Mouse (Mus musculus): ENCODE data around the gene Rras.

Rras gene

DNA sequence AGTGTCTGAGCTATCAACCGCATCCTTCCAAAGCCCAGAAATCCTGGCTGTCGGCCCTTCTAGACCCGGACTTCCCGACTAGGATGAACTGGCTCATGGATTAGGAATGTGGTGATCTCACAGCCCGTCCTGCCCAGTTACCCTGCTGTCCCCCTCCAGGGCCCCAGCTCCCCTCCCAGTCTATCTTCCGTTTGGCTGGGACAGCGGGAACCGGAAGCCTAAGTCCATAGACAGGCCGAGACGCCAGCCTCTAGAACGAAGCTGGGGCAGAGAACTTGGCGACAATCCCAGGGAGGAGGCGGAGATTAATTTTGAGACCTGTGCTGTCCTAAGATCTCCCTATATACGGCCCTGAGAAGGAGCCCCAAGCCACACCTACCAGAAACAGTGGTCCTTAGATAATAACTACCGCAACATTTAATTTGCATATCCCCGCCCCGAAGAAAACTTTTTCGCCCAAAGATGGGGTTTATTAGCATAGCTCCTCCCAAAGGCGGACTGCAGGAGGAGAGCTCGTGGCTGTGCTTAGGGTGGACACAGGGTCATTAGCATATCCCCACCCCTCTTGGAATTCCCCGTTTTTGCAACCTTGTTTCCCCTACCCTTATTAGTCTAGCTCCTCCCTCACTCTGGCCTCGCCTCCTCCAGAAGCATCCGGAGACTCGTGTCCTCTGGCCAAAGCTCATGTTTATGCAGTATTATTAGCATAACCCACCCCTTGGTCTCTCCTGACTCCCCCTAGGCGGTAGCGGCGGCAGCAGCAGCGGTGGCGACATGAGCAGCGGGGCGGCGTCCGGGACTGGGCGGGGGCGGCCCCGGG lies at the start of gene Rras:
Gene Rras, plus strand, starts transcription at position 720 of the 820 bp plus-strand sequence.
- DNase-seq = peak; percentile 78

- DNase-seq = peak; percentile 76
These were observed 47.5 kb upstream of the Rras start for GRCm38 (mm10) chr7:44970231-44970691.

DNA sequence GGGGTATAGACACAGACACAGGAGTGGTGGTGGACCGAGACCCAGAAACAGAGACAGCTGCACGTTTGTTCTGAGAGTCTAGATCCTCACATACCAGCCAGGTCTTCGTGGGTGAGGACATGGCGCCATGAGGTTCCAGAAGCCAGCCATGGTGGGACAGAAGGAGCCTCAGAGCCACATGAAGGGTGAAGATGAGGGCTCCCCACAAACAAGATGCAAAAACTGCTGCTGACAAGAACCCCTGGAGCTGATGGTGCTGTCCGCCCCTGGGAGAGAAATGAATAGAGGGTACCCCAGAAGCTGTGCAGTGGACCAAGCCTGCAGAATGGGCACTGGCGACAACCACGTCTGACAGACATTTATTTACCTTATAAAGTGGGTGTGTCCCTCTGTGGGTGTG lies 46.6 kb upstream of the Rras start:
- no peak for DNase-seq

DNA sequence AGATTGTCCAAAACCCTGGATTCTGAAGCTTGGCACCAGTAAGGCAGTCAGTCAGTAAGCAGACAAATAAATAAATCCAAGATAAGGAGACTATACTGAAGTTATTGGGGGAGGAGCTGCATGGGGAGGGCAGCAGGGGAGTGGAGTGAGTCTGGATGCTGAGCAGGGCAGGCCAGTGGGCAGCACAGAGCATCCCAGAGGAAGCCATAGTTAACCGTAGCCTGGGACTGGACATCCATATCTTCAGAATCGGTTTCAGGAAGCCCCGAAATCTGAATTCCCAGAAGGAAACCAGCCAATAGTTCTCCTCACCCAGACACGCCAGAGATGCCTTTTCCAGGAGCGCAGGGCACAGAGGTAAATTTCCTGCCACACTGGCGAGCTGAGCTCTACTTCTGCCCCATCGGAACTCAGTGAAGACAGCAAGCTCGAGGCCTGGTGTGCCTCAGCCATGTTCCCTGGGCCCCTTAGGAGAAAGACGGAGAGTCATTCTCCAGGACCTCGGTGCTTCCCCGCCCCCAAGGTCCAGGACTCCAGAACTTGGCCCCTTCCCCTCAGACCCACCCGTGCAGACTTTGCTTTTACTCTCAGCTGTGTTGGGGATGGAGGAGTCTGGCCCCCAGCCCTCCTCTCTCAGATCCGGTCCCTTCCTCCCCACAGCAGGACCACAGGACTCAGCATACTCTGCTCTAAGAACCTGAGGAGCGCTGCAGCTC lies 44.2 kb upstream of the Rras start:
- DNase-seq = no peak

DNA sequence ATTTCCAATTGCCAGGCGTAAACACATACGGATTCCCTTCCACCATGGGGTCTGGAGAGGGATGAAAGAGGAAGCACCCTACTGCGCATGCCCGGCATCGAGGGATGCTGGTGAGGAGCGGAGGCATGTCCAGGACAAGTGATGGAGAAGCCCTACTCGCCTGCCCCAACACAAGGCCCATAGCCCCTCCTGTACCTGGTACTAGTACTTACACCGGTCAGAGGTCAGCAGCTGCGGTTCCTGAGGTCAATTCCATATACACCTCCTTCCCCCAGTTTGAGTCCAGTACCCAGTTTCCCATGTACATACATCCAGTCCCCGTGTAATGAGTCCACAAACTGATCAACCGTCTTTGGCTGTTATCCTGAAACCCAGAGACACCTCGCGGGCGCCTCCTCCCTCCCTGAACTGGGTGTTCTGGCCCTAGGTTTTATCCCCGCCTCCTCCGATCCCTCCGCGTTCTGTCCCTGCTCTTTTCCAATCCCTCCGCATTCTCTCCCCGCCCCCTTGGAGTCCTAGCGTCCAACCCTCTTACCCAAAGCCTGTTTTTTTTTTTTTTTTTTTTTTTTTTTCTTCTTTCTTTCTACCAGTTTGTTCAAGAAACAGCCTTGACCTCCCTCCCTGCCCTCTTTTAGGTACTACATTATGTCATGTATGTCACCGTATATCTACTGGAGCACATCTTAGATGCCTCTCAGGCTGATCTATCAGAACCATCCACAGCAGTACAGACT lies 43.2 kb upstream of the Rras start, which contains the start of gene Cpt1c:
Gene Cpt1c, minus strand, starts transcription at position 469 of the 734 bp plus-strand sequence.
- peak; percentile 88 for DNase-seq

- no peak for DNase-seq
These were observed 42.7 kb upstream of the Rras start for GRCm38 (mm10) chr7:44975117-44975419.

- no peak for DNase-seq
These were observed 39.5 kb upstream of the Rras start for GRCm38 (mm10) chr7:44978300-44978699.

GRCm38 (mm10) chr7:44981539-44981938 lies 36.2 kb upstream of the Rras start:
- DNase-seq = no peak

DNA sequence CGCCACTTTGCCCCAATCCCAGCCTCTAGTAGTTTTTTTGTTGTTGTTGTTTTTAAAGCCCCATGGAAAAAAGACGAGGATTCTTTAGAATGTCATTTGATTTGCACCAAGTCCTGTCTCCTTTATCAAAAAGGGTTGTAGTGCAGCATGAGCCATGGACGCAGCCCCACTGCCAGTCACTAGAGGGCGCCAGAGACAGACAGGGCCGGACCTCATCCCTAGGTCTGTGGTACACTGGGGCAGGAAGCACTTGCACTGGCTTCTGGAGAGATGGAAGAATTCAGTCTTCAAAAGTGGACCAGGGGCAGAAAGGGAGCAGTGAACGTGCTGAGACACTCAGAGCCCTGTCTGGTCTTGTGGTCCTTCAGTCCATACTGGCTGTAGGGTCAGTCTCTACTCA lies 34.7 kb upstream of the Rras start:
- DNase-seq = peak; percentile 84

- no peak for DNase-seq
These were observed 33.6 kb upstream of the Rras start for GRCm38 (mm10) chr7:44983944-44984832.

DNA sequence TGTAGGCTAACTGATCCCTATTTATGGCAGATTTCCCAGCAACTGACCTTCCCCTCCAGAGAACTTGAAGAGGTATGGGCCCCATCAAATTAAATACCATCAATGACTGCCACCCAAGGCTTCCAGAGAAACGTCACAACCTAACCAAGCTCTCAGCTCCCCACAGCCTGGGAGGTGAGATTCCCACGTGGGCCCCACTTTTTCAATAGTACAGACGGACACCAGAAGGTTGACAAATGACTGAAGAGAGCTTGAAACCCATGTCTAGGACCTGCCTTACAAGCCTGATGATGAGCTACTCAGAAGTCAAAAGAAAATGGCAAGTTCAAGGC lies 33.0 kb upstream of the Rras start:
- no peak for DNase-seq

DNA sequence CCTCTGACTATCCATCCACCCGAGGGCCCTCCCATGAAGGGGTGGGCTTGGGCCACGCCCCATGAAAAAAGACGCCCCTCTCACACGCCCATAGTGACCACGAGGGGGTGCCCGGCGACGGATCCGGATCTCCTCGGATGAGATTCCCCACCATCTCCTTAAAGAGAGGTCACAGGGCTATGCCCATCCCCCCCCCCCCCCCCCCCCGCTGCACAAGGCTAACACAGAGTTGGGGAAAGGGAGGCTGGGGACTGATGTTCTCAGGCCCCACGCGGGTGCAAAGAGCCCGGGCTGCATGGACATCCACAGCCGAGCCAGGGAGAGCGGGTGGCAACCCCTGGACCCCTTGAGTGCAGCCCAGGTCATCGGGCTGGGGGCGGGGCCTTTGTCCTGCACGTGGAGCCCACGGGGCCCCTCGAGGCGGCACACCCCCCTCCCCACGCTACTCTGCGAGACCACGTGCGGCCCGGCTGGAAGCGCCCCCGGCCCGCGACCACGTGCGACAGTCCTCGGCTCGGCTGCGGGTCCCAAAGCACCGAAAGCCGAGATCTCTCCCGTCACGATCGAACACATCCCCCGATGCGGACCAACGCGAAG lies 32.1 kb upstream of the Rras start:
- DNase-seq = peak; percentile 64

GRCm38 (mm10) chr7:44986192-44986878 lies 31.4 kb upstream of the Rras start, which contains the start of gene Prmt1:
Gene Prmt1, minus strand, starts transcription at chr7:44986568.
- peak; percentile 97 for DNase-seq

- DNase-seq = no peak
These were observed 30.7 kb upstream of the Rras start for GRCm38 (mm10) chr7:44986879-44987718.

DNA sequence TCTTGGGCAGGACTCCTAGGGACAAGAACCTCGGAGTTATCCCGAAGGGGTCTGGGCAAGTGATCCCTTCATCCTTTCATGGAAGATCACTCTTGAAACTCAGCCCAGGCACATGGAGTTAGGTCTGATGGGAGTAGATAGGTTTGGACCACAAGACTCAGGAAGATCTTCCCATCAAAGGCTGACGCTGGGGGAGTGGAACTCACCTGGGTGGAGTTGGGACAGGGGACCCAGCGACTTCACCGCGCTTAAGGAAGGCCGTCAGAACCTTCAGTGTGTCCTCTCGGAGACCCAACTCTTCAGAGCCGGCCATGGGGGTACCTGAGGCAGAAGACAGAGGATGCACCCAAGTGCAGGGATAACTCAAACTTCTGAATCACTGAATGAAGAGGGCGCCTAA lies 21.1 kb upstream of the Rras start:
- DNase-seq = no peak

GRCm38 (mm10) chr7:44997231-44997939 lies 20.4 kb upstream of the Rras start, which contains the start of gene Irf3:
Gene Irf3, plus strand, starts transcription at chr7:44997648.
- DNase-seq = peak; percentile 97

- DNase-seq = no peak
These were observed 19.8 kb upstream of the Rras start for GRCm38 (mm10) chr7:44997940-44998428.

DNA sequence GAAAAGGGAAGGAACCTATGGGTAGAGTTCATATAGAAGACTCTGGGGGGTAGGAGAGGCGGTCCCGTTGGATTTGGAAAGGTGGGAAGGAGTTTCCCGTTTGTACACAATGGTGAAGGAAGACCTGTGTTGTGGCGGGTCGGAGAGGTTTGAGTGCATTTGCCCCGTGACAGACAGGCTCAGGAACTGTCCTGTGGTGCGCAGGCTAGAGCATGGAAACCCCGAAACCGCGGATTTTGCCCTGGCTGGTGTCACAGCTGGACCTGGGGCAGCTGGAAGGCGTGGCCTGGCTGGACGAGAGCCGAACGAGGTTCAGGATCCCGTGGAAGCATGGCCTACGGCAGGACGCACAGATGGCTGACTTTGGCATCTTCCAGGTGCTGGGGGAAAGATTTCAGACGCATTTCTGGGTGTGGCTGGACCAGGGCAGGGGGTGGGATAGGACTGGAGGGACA lies 19.2 kb upstream of the Rras start, which contains the start of gene Bcl2l12:
Gene Bcl2l12, minus strand, starts transcription at position 212 of the 455 bp plus-strand sequence.
- no peak for DNase-seq

DNA sequence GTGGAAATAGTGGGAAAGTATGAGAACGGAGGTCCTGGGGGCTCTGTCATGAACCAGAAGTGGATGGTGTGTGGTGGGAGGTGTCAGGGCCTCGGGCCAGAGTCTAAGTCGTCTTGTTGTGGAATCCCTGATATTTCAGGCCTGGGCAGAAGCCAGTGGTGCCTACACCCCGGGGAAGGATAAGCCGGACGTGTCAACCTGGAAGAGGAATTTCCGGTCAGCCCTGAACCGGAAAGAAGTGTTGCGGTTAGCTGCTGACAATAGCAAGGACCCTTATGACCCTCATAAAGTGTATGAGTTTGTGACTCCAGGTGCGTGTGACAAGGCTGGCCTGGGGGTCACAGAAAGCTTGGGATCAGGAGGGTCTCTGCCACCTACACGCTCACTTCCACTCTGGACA lies 18.0 kb upstream of the Rras start:
- DNase-seq = no peak

Data from cerebellum, adult 8-10 months (tissue).